Mouse (Mus musculus) E14TG2a.4 (cell line): Measurements from ENCODE around the gene Ssh3.

ENCODE experiments used
- CTCF ChIP-seq: conservative IDR thresholded peaks from 2 replicates; pipeline ENCODE4 v1.5.1; 2014; ENCODE audit warnings: low read length
- NANOG ChIP-seq: IDR thresholded peaks from 2 replicates; pipeline ENCODE4 v1.6.1; 2014; ENCODE audit warnings: borderline replicate concordance, low read length, mixed read lengths

DNA sequence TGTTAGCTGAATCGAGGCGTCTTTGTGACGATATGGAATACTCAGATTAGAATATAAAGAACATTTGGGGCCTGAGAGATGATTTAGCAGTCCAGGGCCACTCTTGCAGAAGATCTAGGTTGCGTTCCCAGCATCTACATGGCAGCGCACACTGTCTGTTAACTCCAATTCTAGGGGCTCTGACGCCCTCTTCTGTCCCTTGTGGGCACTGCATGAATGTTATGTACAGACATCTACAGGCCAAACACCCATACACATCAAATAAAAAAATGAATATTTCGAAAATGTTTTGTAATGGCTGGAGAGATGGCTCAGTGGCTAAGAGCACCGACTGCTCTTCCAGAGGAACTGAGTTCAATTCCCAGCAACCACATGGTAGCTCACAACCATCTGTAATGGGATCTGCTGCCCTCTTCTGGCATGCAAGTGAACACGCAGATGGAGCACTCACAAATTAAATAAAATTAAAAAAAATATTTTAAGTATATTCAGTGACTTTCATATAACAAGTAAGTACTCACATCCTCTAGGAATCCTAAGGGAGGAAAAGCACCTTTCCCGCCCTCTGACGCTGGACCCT, 13.3 kb downstream of the Ssh3 start:
- TF ChIP-seq CTCF = peak; percentile 68
- no peak for TF ChIP-seq NANOG
